Mouse (Mus musculus) CH12.LX (cell line): ENCODE measurements around the gene Fam186a. TPM values are rescaled to one million over a fixed set of nuclear protein-coding genes. Genes with fewer than 3 reads are reported as not detected.

Experiments used
- DNase-seq: peaks from one replicate; pipeline ENCODE4 v3.0.0-alpha.2; 2013; ENCODE audit errors: extremely low read depth
- H3K27ac ChIP-seq: 2 replicates; pipeline ENCODE4 v1.5.1; 2012; ENCODE audit warnings: low read depth, mild to moderate bottlenecking, control low read depth, moderate library complexity; ENCODE audit not compliant: insufficient read depth
- H3K27me3 ChIP-seq: replicated peaks from 2 replicates; pipeline ENCODE3; 2012; ENCODE audit warnings: inconsistent platforms
- H3K36me3 ChIP-seq, 2 experiments: replicated peaks in 1 of 2; 2 replicates each; pipeline versions ENCODE3 to v1.6.1; 2012; ENCODE audit warnings: inconsistent platforms in 1 of 2, low read length in 1 of 2, mild to moderate bottlenecking in 1 of 2, mixed read lengths in 1 of 2, moderate library complexity in 1 of 2; ENCODE audit not compliant: control insufficient read depth in 1 of 2, insufficient read depth in 1 of 2
- H3K4me1 ChIP-seq, 2 experiments: 2 replicates each; pipeline ENCODE4 v1.6.1; 2012; ENCODE audit warnings: inconsistent platforms in 1 of 2, moderate library complexity in 1 of 2; ENCODE audit not compliant: insufficient read depth in 2 of 2, control insufficient read depth in 1 of 2
- H3K4me2 ChIP-seq: 2 replicates; pipeline ENCODE4 v1.6.1; 2012; ENCODE audit warnings: low read depth, mild to moderate bottlenecking, control low read depth; ENCODE audit not compliant: poor library complexity, insufficient read depth, severe bottlenecking
- H3K4me3 ChIP-seq, 3 experiments: fragments of 150-350 bp in 1 of 3; sonication (generic) in 1 of 3; replicated peaks in 1 of 3; 2 replicates each; pipeline versions ENCODE3 to v1.5.1; 2011 to 2012; ENCODE audit warnings: low read depth in 2 of 3, low read length in 2 of 3, mild to moderate bottlenecking in 2 of 3, moderate library complexity in 2 of 3, control low read depth in 1 of 3, improper control_type of control experiment in 1 of 3, inconsistent platforms in 1 of 3, mixed read lengths in 1 of 3; ENCODE audit not compliant: poor library complexity in 1 of 3
- H3K79me2 ChIP-seq: replicated peaks from 2 replicates; pipeline ENCODE4 v1.6.1; 2012; ENCODE audit warnings: mild to moderate bottlenecking, moderate library complexity; ENCODE audit not compliant: control insufficient read depth, poor library complexity, insufficient read depth, severe bottlenecking; ENCODE audit errors: extremely low read depth
- H3K9ac ChIP-seq: 2 replicates; pipeline ENCODE4 v1.6.1; 2012; ENCODE audit warnings: low read depth, mild to moderate bottlenecking, control low read depth, moderate library complexity; ENCODE audit not compliant: insufficient read depth
- H3K9me3 ChIP-seq: replicated peaks from 2 replicates; pipeline ENCODE3; 2012; ENCODE audit warnings: low read length, inconsistent platforms, mixed read lengths
- CTCF ChIP-seq, 2 experiments: IDR thresholded peaks in 1 of 2; conservative IDR thresholded peaks in 1 of 2; 2 replicates each; pipeline ENCODE4 v1.5.1; 2011 to 2012; ENCODE audit warnings: low read depth in 2 of 2, low read length in 2 of 2, improper control_type of control experiment in 1 of 2, inconsistent platforms in 1 of 2, mild to moderate bottlenecking in 1 of 2, moderate library complexity in 1 of 2
- GABPA ChIP-seq: IDR thresholded peaks from 2 replicates; pipeline ENCODE4 v1.6.1; 2012; ENCODE audit warnings: low read depth, low read length, improper control_type of control experiment, inconsistent platforms; ENCODE audit not compliant: insufficient replicate concordance
- HCFC1 ChIP-seq: IDR thresholded peaks from 2 replicates; pipeline ENCODE4 v1.6.1; 2012; ENCODE audit warnings: low read depth, mild to moderate bottlenecking, inconsistent platforms, low read length, improper control_type of control experiment
- IRF4 ChIP-seq: IDR thresholded peaks from 2 replicates; pipeline ENCODE4 v1.6.1; 2014; ENCODE audit warnings: low read depth, mild to moderate bottlenecking, inconsistent platforms, low read length, improper control_type of control experiment
- MAFK ChIP-seq: IDR thresholded peaks from 2 replicates; pipeline ENCODE4 v1.6.1; 2011; ENCODE audit warnings: low read length, improper control_type of control experiment; ENCODE audit not compliant: insufficient replicate concordance
- MAZ ChIP-seq: IDR thresholded peaks from 2 replicates; pipeline ENCODE4 v1.6.1; 2012; ENCODE audit warnings: low read depth, mild to moderate bottlenecking, inconsistent platforms, low read length, improper control_type of control experiment, moderate library complexity
- MEF2A ChIP-seq: IDR thresholded peaks from 2 replicates; pipeline ENCODE4 v1.6.1; 2014; ENCODE audit warnings: low read depth, mild to moderate bottlenecking, inconsistent platforms, low read length, improper control_type of control experiment, borderline replicate concordance
- MXI1 ChIP-seq: IDR thresholded peaks from 2 replicates; pipeline ENCODE4 v1.6.1; 2011; ENCODE audit warnings: mild to moderate bottlenecking, low read depth, low read length, improper control_type of control experiment
- NELFE ChIP-seq: IDR thresholded peaks from 2 replicates; pipeline ENCODE4 v1.6.1; 2011; ENCODE audit warnings: low read depth, low read length, improper control_type of control experiment
- NRF1 ChIP-seq: IDR thresholded peaks from 2 replicates; pipeline ENCODE4 v1.6.1; 2014; ENCODE audit warnings: low read depth, mild to moderate bottlenecking, inconsistent platforms, low read length, improper control_type of control experiment, moderate library complexity
- RAD21 ChIP-seq: IDR thresholded peaks from 2 replicates; pipeline ENCODE4 v1.6.1; 2011; ENCODE audit warnings: low read depth, mild to moderate bottlenecking, low read length, improper control_type of control experiment, moderate library complexity
- RCOR1 ChIP-seq: conservative IDR thresholded peaks from 2 replicates; pipeline ENCODE4 v1.6.1; 2012; ENCODE audit warnings: low read depth, mild to moderate bottlenecking, inconsistent platforms, low read length, improper control_type of control experiment
- SIN3A ChIP-seq: IDR thresholded peaks from 2 replicates; pipeline ENCODE4 v1.6.1; 2012; ENCODE audit warnings: low read length, improper control_type of control experiment, inconsistent platforms
- SMC3 ChIP-seq: IDR thresholded peaks from 2 replicates; pipeline ENCODE4 v1.6.1; 2011; ENCODE audit warnings: low read depth, low read length, improper control_type of control experiment
- TBP ChIP-seq: conservative IDR thresholded peaks from 2 replicates; pipeline ENCODE4 v1.6.1; 2011; ENCODE audit warnings: low read depth, low read length, improper control_type of control experiment
- TCF12 ChIP-seq: IDR thresholded peaks from 2 replicates; pipeline ENCODE4 v1.6.1; 2014; ENCODE audit warnings: low read depth, mild to moderate bottlenecking, inconsistent platforms, low read length, improper control_type of control experiment
- UBTF ChIP-seq: IDR thresholded peaks from 2 replicates; pipeline ENCODE4 v1.6.1; 2012; ENCODE audit warnings: low read depth, mild to moderate bottlenecking, inconsistent platforms, low read length, improper control_type of control experiment, moderate library complexity
- USF1 ChIP-seq: IDR thresholded peaks from 2 replicates; pipeline ENCODE4 v1.6.1; 2014; ENCODE audit warnings: low read depth, mild to moderate bottlenecking, inconsistent platforms, low read length, improper control_type of control experiment
- USF2 ChIP-seq: conservative IDR thresholded peaks from 2 replicates; pipeline ENCODE4 v1.6.1; 2011; ENCODE audit warnings: low read depth, low read length, improper control_type of control experiment
- ZC3H11A ChIP-seq: IDR thresholded peaks from 2 replicates; pipeline ENCODE4 v1.6.1; 2012; ENCODE audit warnings: low read depth, mild to moderate bottlenecking, inconsistent platforms, low read length, improper control_type of control experiment
- ZKSCAN1 ChIP-seq: IDR thresholded peaks from 2 replicates; pipeline ENCODE4 v1.6.1; 2012; ENCODE audit warnings: low read depth, inconsistent platforms, low read length, improper control_type of control experiment, borderline replicate concordance
- dilution Hi-C: fragments of 300-500 bp; cut with MboI; formaldehyde crosslinking; loops from 2 replicates; pipeline ENCODE4 v1.14.3; 2020; ENCODE audit warnings: low sequenced_read_pairs; ENCODE audit not compliant: extremely low pct_unique_long_range_greater_than_20kb, extremely low pct_ligation_motif_present
- in situ Hi-C: fragments of 300-500 bp; cut with MboI; formaldehyde crosslinking; loops from 3 replicates; pipeline ENCODE4 v1.14.3; 2019; ENCODE audit warnings: low sequenced_read_pairs, low pct_ligation_motif_present, low pct_unique_long_range_greater_than_20kb, mixed read lengths
- polyA plus RNA-seq: library from polyadenylated mRNA; unstranded; fragments of >175 nt; gene quantifications from 2 replicates; pipeline ENCODE4 v1.2.1, GENCODE M21; 2012; ENCODE audit warnings: low read depth; ENCODE audit not compliant: insufficient read length
- total RNA-seq, 2 experiments: library from RNA; depleted of rRNA; stranded (reverse); fragments of 300-350 nt in 1 of 2; fragments of >200 nt in 1 of 2; gene quantifications; 2 replicates each; pipeline ENCODE4 v1.2.3; 2012 to 2014

Fam186a gene
- total and polyA plus RNA-seq, 3 experiments, result not detected

GRCm38 (mm10) chr15:99904333-99904732 is 62.5 kb downstream of the Fam186a start:
- H3K4me1 ChIP-seq, result peaks cover 0 to 4% of the 10 kb centered on the region in 2 experiments; a peak in 2 of 4 replicates
- TF ChIP-seq GABPA (no peak), IRF4 (peak; percentile 24; the same call in 1 of the 2 replicates), CTCF (conservative IDR thresholded peaks at IDR 0.05 in 1 of 2, IDR thresholded peaks at IDR 0.05 in 1 of 2; ENCODE audit: low read depth in 2 of 2, low read length in 2 of 2) (peak; percentile 89 to 94), MAZ (0 out of 2 replicates have a peak, but pooled peaks have one; percentile 36), SMC3 (peak; percentile 90), NRF1 (no peak), MEF2A (peak; percentile 20; the same call in 1 of the 2 replicates), UBTF (no peak), RAD21 (peak; percentile 100), ZC3H11A (peak; percentile 77), USF2 (no peak)
- TF ChIP-seq, all 38 proteins: peak for 7
- DNase-seq, result peak; percentile 85
- Histone ChIP-seq H3K79me2 (no peaks in the 10 kb centered on the region), H3K27me3 (no peaks in the 10 kb centered on the region), H3K4me2 (no peak overlapping the region), H3K36me3 (no peaks in the 10 kb centered on the region), H3K4me3 (no peak overlapping the region), H3K27ac (no peak overlapping the region), H3K9me3 (no peaks in the 10 kb centered on the region), H3K9ac (no peak overlapping the region)
- dilution Hi-C loops, result no loop called here
- in situ Hi-C loops, result no loop called here

- Histone ChIP-seq H3K27me3 (no peaks in the 10 kb centered on the region), H3K27ac (no peak overlapping the region), H3K4me3 (no peak overlapping the region), H3K9me3 (no peaks in the 10 kb centered on the region), H3K79me2 (no peaks in the 10 kb centered on the region), H3K4me2 (no peak overlapping the region), H3K4me1 (peaks cover 0 to 8% of the 10 kb centered on the region in 2 experiments; a peak in 2 of 4 replicates), H3K36me3 (no peaks in the 10 kb centered on the region), H3K9ac (no peak overlapping the region)
- dilution Hi-C loops (no loop called here), in situ Hi-C loops (no loop called here)
- DNase-seq, result no peak
- TF ChIP-seq NELFE (no peak), RCOR1 (no peak), ZKSCAN1 (no peak), TCF12 (no peak), NRF1 (no peak), USF1 (no peak), HCFC1 (no peak), MAFK (no peak), SIN3A (no peak), MEF2A (no peak), TBP (no peak), MXI1 (no peak)
Observed at GRCm38 (mm10) chr15:99903227-99903626, 63.6 kb downstream of the Fam186a start.
